Mouse (Mus musculus): Measurements from ENCODE around the gene Tmem216.

- TF ChIP-seq CTCF (IDR thresholded peaks at IDR 0.05; ENCODE audit: borderline replicate concordance, insufficient read depth, low read length) (no peak), POLR2A (IDR thresholded peaks at IDR 0.05; ENCODE audit: low read depth, low read length) (no peak)
These were observed 27.6 kb upstream of the Tmem216 start for GRCm38 (mm10) chr19:10583550-10584146.

Data from embryonic fibroblast, embryonic 13.5 days (primary cell).